26 mouse cellular contexts compared by ENCODE assay signal in genomic region chr6:39940920-39941319, GRCm38 (mm10).
DNase-seq lines count a peak whose midpoint lies in the region; ATAC-seq and TF ChIP-seq lines count a peak whose summit lies in the region.
"Had no signal": no experiment of that assay in that cellular context is flagged by ENCODE, and none has a peak within 500 bp of the region (broad histone marks: within the 10 kb centered on the region; RNA-seq: fewer than 3 reads in every experiment).

No protein-coding gene starts in this region.

- H3K4me2 ChIP-seq in forebrain, embryonic 14.5 days (ENCODE audit: low read length): no peak overlapping the region
- H3K4me2 ChIP-seq in forebrain, postnatal 0 days (ENCODE audit: low read depth): no peak overlapping the region
- H3K4me2 ChIP-seq in forebrain, embryonic 15.5 days (replicated peaks): no peak overlapping the region
- H3K4me2 ChIP-seq: embryonic facial prominence, embryonic 13.5 days; embryonic facial prominence, embryonic 15.5 days had no signal

- no peaks in the 10 kb centered on the region for H3K27me3 ChIP-seq in forebrain, embryonic 14.5 days (replicated peaks; ENCODE audit: control insufficient read depth, insufficient read depth, low read length)
- no peaks in the 10 kb centered on the region for H3K27me3 ChIP-seq in forebrain, embryonic 10.5 days (ENCODE audit: poor library complexity, severe bottlenecking)
- no peaks in the 10 kb centered on the region for H3K27me3 ChIP-seq in forebrain, postnatal 0 days (ENCODE audit: insufficient read depth, low read length)
- H3K27me3 ChIP-seq in forebrain, embryonic 15.5 days: no peaks in the 10 kb centered on the region
- H3K27me3 ChIP-seq: CH12.LX; embryonic facial prominence, embryonic 13.5 days; embryonic facial prominence, embryonic 15.5 days had no signal

- no peak for ATAC-seq in forebrain, embryonic 14.5 days
- ATAC-seq in forebrain, postnatal 0 days: peak; percentile 47; the same call in 1 of the 2 replicates
- ATAC-seq in forebrain, embryonic 15.5 days (replicated peaks): no peak
- ATAC-seq: activated CD4-positive, CD25-positive, alpha-beta regulatory T cell, adult 4 months; CD4-positive, CD25-positive, alpha-beta regulatory T cell, adult 4 months; Patski had no signal

- H3K27ac ChIP-seq in forebrain, embryonic 14.5 days (ENCODE audit: low read depth, low read length): no peak overlapping the region
- no peak overlapping the region for H3K27ac ChIP-seq in forebrain, embryonic 10.5 days
- H3K27ac ChIP-seq in forebrain, postnatal 0 days (ENCODE audit: low read depth, low read length): no peak overlapping the region
- H3K27ac ChIP-seq in forebrain, embryonic 15.5 days (replicated peaks): no peak overlapping the region
- H3K27ac ChIP-seq: embryonic facial prominence, embryonic 13.5 days; embryonic facial prominence, embryonic 15.5 days had no signal

- H3K36me3 ChIP-seq in forebrain, embryonic 14.5 days (ENCODE audit: control insufficient read depth, insufficient read depth, low read length): no peaks in the 10 kb centered on the region
- H3K36me3 ChIP-seq in forebrain, embryonic 10.5 days (replicated peaks): no peaks in the 10 kb centered on the region
- H3K36me3 ChIP-seq in forebrain, postnatal 0 days (ENCODE audit: insufficient read depth): no peaks in the 10 kb centered on the region
- H3K36me3 ChIP-seq in forebrain, embryonic 15.5 days: no peaks in the 10 kb centered on the region
- H3K36me3 ChIP-seq: embryonic facial prominence, embryonic 13.5 days; embryonic facial prominence, embryonic 15.5 days; G1E had no signal

- H3K9ac ChIP-seq in forebrain, embryonic 14.5 days (ENCODE audit: low read length): no peak overlapping the region
- no peak overlapping the region for H3K9ac ChIP-seq in forebrain, postnatal 0 days
- no peak overlapping the region for H3K9ac ChIP-seq in forebrain, embryonic 15.5 days (replicated peaks)
- H3K9ac ChIP-seq: embryonic facial prominence, embryonic 13.5 days; embryonic facial prominence, embryonic 15.5 days had no signal

- H3K9me3 ChIP-seq in forebrain, embryonic 14.5 days (replicated peaks; ENCODE audit: control insufficient read depth, low read length): no peaks in the 10 kb centered on the region
- no peaks in the 10 kb centered on the region for H3K9me3 ChIP-seq in forebrain, embryonic 10.5 days
- no peaks in the 10 kb centered on the region for H3K9me3 ChIP-seq in forebrain, postnatal 0 days (ENCODE audit: low read length)
- H3K9me3 ChIP-seq in forebrain, embryonic 15.5 days: no peaks in the 10 kb centered on the region
- H3K9me3 ChIP-seq: embryonic facial prominence, embryonic 13.5 days; embryonic facial prominence, embryonic 15.5 days; G1E had no signal

- 76% methylated on average over 7 of the region's 7 CpGs for WGBS in forebrain, embryonic 14.5 days
- WGBS in forebrain, embryonic 10.5 days: 94% methylated on average over 7 of the region's 7 CpGs
- 52% methylated on average over 7 of the region's 7 CpGs for WGBS in forebrain, postnatal 0 days
- WGBS in forebrain, embryonic 15.5 days: 57% methylated on average over 7 of the region's 7 CpGs

- TF ChIP-seq CTCF in forebrain, postnatal 0 days (IDR thresholded peaks at IDR 0.05; ENCODE audit: low read depth): no peak

- peak; percentile 41 for DNase-seq in forebrain, embryonic 14.5 days (ENCODE audit: low spot score)
- DNase-seq in forebrain, embryonic 10.5 days (ENCODE audit: extremely low spot score, low spot score): no peak
- DNase-seq in forebrain, postnatal 0 days: peak; percentile 40
- peak; percentile 57 to 65 for DNase-seq in right cerebral cortex, postnatal 10 days (ENCODE audit: low spot score in 2 of 2)
- no peak for DNase-seq in right cerebral cortex, postnatal 36 days (ENCODE audit: low spot score in 2 of 2)
- DNase-seq in brain, embryonic 18.5 days (ENCODE audit: low read depth, low spot score): peak; percentile 1
- DNase-seq: adrenal gland, adult 8-10 months; adrenal gland, postnatal 14 days; adrenal gland, postnatal 36 days; B cell, adult 2 months; cerebellum, adult 11 months; cerebellum, adult 18-20 months; cerebellum, adult 8-10 months; cerebellum, adult 9-11 months; cerebellum, postnatal 14 days; cerebellum, postnatal 36 days; embryo, embryonic 11 days had no signal

- H3K4me1 ChIP-seq in forebrain, embryonic 14.5 days (ENCODE audit: control insufficient read depth, insufficient read depth, low read length): 0 out of 2 replicates have a peak, but pooled peaks cover under 1% of the 10 kb centered on the region
- peaks cover 11% of the 10 kb centered on the region for H3K4me1 ChIP-seq in forebrain, embryonic 10.5 days
- H3K4me1 ChIP-seq in forebrain, postnatal 0 days (ENCODE audit: insufficient read depth): no peaks in the 10 kb centered on the region
- peaks cover 7% of the 10 kb centered on the region; the same call in 1 of the 2 replicates for H3K4me1 ChIP-seq in forebrain, embryonic 15.5 days
- H3K4me1 ChIP-seq: embryonic facial prominence, embryonic 13.5 days; embryonic facial prominence, embryonic 15.5 days had no signal

- no peak overlapping the region for H3K4me3 ChIP-seq in forebrain, embryonic 14.5 days (ENCODE audit: low read depth, low read length)
- no peak overlapping the region for H3K4me3 ChIP-seq in forebrain, embryonic 10.5 days
- H3K4me3 ChIP-seq in forebrain, postnatal 0 days (ENCODE audit: low read depth, low read length): no peak overlapping the region
- no peak overlapping the region for H3K4me3 ChIP-seq in forebrain, embryonic 15.5 days
- H3K4me3 ChIP-seq: embryonic facial prominence, embryonic 13.5 days; embryonic facial prominence, embryonic 15.5 days; erythroblast, embryonic 14.5 days had no signal

Comparison
In these comparisons a context has a peak if more than half of its experiments do, and no peak if none do; other contexts are left out.
1. DNase-seq: peak in forebrain, embryonic 14.5 days (single experiment), forebrain, postnatal 0 days (single experiment), right cerebral cortex, postnatal 10 days (2 of 2) and brain, embryonic 18.5 days (single experiment); none in forebrain, embryonic 10.5 days (single experiment) and right cerebral cortex, postnatal 36 days (0 of 2).